Mouse (Mus musculus) midbrain, embryonic 14.5 days (tissue): ENCODE results near the gene Muc13. TPM values are rescaled to one million over a fixed set of nuclear protein-coding genes. Genes with fewer than 3 reads are reported as not detected.

Experiments
- ATAC-seq: fragments of 200-750 bp; cut with Nextera tagmentation; 2 replicates; pipeline ENCODE4 v1.8.0; 2017; ENCODE audit warnings: moderate number of reproducible peaks, moderate library complexity; ENCODE audit not compliant: low FRiP score, low TSS enrichment
- DNase-seq: peaks from one replicate; pipeline ENCODE4 v3.0.0-alpha.2; 2015
- H3K27ac ChIP-seq: fragments of 300-500 bp; sonication (generic); replicated peaks from 2 replicates; pipeline ENCODE4 v1.5.1; 2014; ENCODE audit warnings: mild to moderate bottlenecking, low read depth, low read length, moderate library complexity
- H3K27me3 ChIP-seq: fragments of 300-500 bp; sonication (generic); 2 replicates; pipeline ENCODE4 v1.6.1; 2014; ENCODE audit warnings: low read length, control low read depth, mixed read lengths; ENCODE audit not compliant: control insufficient read depth, insufficient read depth
- H3K36me3 ChIP-seq: fragments of 300-500 bp; sonication (generic); 2 replicates; pipeline ENCODE4 v1.6.1; 2014; ENCODE audit warnings: low read length, control low read depth; ENCODE audit not compliant: control insufficient read depth, insufficient read depth
- H3K4me1 ChIP-seq: fragments of 300-500 bp; sonication (generic); 2 replicates; pipeline ENCODE4 v1.6.1; 2014; ENCODE audit warnings: mild to moderate bottlenecking, antibody characterized with exemption, low read length, control low read depth; ENCODE audit not compliant: control insufficient read depth, insufficient read depth
- H3K4me2 ChIP-seq: fragments of 300-500 bp; sonication (generic); 2 replicates; pipeline ENCODE4 v1.6.1; 2014; ENCODE audit warnings: mild to moderate bottlenecking, low read length, moderate library complexity
- H3K4me3 ChIP-seq: fragments of 300-500 bp; sonication (generic); replicated peaks from 2 replicates; pipeline ENCODE4 v1.5.1; 2014; ENCODE audit warnings: low read depth, low read length
- H3K9ac ChIP-seq: fragments of 300-500 bp; sonication (generic); replicated peaks from 2 replicates; pipeline ENCODE4 v1.6.1; 2014; ENCODE audit warnings: mild to moderate bottlenecking, low read length, moderate library complexity
- H3K9me3 ChIP-seq: fragments of 300-500 bp; sonication (generic); 2 replicates; pipeline ENCODE4 v1.6.1; 2016; ENCODE audit warnings: low read length, control low read depth, mixed read lengths; ENCODE audit not compliant: control insufficient read depth
- WGBS: fragments of 180-500 bp; shearing (Covaris S2); extraction: QIAGEN DNeasy Blood & Tissue Kit; methylation state at CpG from one replicate; pipeline ENCODE4 v1.1.7; 2014; 5-methylcytosine and 5-hydroxymethylcytosine counted together
- polyA plus RNA-seq: library from polyadenylated mRNA; unstranded; fragments of >200 nt; fragmentation: Nextera tagmentation; extraction: Ambion mirVana; gene quantifications from 2 replicates; pipeline ENCODE4 v1.2.1, GENCODE M21; 2014

Gene Muc13
- polyA plus RNA-seq: not detected in 2 replicates

DNA sequence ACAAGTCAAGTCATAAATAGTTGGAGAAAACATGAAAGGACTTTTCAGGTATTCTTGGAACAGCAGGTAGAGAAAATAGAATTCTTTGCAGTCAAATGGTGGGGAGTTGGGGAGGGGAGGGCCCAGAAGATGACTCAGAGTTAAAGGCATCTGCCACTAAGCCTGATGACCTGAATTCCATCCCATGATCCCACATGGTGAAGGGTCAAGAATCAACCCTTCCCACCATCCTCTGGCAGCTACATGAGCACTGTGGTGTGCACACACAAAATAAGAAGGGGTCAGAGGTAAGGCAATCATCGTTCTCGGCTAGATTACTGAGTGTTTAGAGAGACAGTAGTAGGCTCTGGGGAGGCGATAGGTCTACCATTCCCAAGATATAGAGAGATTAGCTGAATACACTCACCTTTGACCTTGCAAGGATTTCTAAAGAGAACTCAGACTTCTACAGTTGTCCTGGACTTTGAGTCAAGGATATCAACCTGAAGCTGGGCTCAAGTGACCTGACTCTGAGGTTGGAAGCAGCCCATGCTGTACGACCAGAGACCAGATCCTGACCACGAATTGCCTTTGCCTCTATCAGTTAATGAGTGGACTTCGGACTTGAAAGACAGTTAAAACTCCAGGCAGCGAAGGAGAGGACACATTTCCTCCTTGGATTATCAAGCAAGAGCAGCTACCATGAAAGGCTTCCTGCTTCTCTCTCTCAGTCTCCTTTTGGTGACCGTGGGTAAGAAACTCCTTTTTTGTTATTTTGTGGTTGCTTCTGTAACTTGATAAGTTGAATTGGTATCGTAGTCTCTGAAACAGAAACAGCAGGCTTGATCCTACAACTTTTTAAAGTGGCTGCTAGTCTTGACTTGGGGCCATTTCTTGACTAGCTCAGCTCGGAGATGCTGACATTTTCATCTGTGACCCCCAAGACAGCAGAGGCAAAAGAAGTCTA lies at the start of gene Muc13:
TSS of gene Muc13 (plus strand) at position 192 of the 946 bp plus-strand sequence.
- no peak within 1 kb of the TSS for H3K4me2 ChIP-seq
- WGBS: 93% methylated on average over 10 of the region's 10 CpGs
- H3K9me3 ChIP-seq: no peaks in the 10 kb centered on the region
- H3K4me1 ChIP-seq: no peaks in the 10 kb centered on the region
- H3K4me3 ChIP-seq: no peak within 1 kb of the TSS
- no peak for DNase-seq
- no peaks in the 10 kb centered on the region for H3K27me3 ChIP-seq
- H3K27ac ChIP-seq: no peak within 1 kb of the TSS
- no peaks in the 10 kb centered on the region for H3K36me3 ChIP-seq
- no peak within 1 kb of the TSS for H3K9ac ChIP-seq
- no peak for ATAC-seq

DNA sequence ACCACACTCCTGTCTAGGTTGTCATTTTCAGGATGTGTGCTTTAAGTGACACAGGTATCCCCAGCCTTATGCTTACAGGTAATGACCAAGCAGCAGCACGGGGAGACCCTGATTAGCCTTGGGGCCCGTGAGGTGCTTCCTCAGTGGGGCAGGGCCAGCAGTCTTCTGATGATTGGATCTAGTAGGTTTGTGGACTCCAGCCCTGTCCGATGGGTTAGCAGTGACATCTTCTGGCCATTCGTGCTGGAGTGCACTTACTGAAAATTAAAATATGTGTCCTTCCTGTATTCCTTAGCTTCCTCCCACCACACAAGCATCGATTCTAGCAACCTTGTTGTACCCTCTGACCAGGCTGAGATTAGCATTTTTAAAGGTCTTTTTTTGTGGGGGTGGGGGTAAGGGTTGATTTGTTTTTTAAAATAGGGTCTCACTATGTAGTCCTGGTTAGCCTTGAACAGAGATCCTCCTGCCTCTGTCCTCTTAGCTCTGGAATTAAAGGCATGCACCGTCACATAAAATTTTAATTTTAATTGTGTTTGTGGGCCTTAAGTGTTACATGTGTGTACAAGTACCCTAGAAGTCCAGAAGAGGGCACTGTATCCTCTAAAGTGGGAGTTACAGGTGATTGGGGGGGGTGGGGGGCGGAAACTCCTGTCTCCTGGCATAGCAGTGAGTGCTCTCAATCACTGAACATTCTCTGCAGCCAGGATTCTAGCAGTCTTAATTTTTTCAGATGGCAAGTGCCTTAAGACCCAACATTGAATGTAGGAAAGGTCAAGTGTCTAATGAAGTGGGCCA lies 49.0 kb upstream of the Muc13 start:
- Histone ChIP-seq H3K27ac (no peak overlapping the region), H3K4me2 (no peak overlapping the region), H3K27me3 (no peaks in the 10 kb centered on the region), H3K4me3 (no peak overlapping the region), H3K9ac (no peak overlapping the region), H3K36me3 (no peaks in the 10 kb centered on the region), H3K9me3 (no peaks in the 10 kb centered on the region), H3K4me1 (peaks cover 8% of the 10 kb centered on the region; the same call in 1 of the 2 replicates)
- no peak; the same call in 1 of the 2 replicates for ATAC-seq
- DNase-seq: peak; percentile 83
- 55% methylated on average over 7 of the region's 7 CpGs for WGBS

DNA sequence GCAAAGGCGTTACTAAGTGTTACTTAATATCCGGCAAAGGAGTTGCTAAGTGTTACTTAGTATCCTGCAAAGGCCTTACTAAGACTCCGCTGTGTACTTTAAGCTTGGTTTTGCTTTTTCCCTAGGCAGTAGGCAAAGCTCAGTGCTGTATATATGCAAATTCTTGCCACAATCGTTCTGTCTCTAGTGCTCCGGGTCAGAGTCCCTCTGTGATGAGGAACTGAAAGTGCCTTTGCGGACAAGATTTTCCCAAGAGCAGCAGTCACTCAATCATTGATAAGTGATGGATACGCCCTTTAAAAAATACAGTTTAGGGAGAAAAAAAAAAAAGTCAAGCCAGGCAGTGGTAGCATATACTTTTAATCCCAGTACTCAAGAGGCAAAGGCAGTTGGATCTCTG lies 48.4 kb upstream of the Muc13 start:
- no peak for DNase-seq
- ATAC-seq: no peak
- 81% methylated on average over 7 of the region's 7 CpGs for WGBS

DNA sequence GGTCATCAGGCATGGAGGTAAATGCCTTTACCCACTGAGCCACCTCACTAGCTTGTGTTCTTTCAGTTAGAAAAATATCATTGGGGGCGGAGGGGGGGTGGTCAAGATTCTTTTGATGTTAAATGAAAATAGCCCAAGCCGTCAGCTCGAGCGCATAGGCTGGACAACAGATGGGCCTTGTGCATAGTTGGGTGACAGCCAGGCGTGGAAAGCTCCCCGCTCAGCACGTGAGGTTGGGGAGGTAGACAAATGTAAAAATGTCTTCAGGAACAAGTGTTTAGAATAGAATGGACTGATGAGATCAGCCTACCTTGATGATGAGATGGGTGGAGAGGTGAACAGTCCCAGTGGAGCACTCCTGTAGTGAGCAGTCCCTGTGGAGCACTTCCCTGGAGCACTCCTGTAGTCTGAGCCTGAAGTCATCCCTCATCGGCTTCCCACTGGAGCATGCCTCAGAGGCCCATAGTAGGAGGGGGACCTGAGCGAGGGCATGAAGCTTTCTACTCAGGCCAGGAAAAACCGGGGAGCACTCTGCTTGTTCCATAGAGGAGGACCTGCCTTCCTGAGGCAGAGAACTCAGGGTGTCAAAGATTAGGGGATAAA lies 47.7 kb upstream of the Muc13 start:
- no peak overlapping the region for H3K4me2 ChIP-seq
- ATAC-seq (no peak), DNase-seq (no peak)
- WGBS: 87% methylated on average over 10 of the region's 10 CpGs
- no peak overlapping the region for H3K9ac ChIP-seq
- H3K27ac ChIP-seq: no peak overlapping the region
- H3K9me3 ChIP-seq: no peaks in the 10 kb centered on the region
- H3K4me1 ChIP-seq: peaks cover 7% of the 10 kb centered on the region; the same call in 1 of the 2 replicates
- no peak overlapping the region for H3K4me3 ChIP-seq
- no peaks in the 10 kb centered on the region for H3K36me3 ChIP-seq
- H3K27me3 ChIP-seq: no peaks in the 10 kb centered on the region

More for the DNA sequence above, 48.4 kb upstream of the Muc13 start:
- Histone ChIP-seq H3K27me3 (no peaks in the 10 kb centered on the region), H3K27ac (no peak overlapping the region), H3K4me2 (no peak overlapping the region), H3K36me3 (no peaks in the 10 kb centered on the region), H3K9ac (no peak overlapping the region), H3K4me3 (no peak overlapping the region), H3K9me3 (no peaks in the 10 kb centered on the region), H3K4me1 (peaks cover 8% of the 10 kb centered on the region; the same call in 1 of the 2 replicates)

DNA sequence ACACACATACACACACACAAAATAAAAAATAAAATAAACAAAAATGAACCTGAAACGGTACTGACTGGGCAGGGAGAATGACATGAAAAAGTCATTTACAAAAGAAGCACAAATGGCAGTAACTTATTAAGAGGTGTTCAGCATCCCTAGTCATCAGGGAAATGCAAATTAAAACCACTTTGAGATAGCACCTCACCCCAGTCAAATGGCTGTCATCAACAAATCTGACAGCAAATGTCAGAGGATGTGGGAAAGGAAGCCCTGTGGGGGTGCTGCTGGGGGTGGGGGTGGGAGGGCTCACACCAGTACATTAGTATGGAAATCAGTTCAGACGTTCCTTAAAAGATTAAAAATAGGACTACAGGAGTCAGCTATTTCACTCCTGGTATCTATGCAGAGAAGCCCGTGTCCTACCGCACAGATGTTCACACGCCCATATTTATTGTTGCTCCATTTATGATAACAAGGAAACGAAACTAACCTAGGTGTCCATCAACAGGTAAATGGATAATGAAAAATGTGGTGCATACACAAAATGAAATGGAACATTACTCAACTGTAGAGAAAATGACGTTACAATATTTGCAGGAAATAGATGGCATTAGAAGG lies 46.4 kb upstream of the Muc13 start:
- H3K9me3 ChIP-seq: no peaks in the 10 kb centered on the region
- 62% methylated on average over 7 of the region's 7 CpGs for WGBS
- no peaks in the 10 kb centered on the region for H3K27me3 ChIP-seq
- no peak overlapping the region for H3K4me3 ChIP-seq
- H3K27ac ChIP-seq: no peak overlapping the region
- ATAC-seq: no peak
- H3K9ac ChIP-seq: no peak overlapping the region
- H3K4me2 ChIP-seq: no peak overlapping the region
- no peaks in the 10 kb centered on the region for H3K36me3 ChIP-seq
- 0 out of 2 replicates have a peak, but pooled peaks cover 5% of the 10 kb centered on the region for H3K4me1 ChIP-seq
- DNase-seq: no peak

DNA sequence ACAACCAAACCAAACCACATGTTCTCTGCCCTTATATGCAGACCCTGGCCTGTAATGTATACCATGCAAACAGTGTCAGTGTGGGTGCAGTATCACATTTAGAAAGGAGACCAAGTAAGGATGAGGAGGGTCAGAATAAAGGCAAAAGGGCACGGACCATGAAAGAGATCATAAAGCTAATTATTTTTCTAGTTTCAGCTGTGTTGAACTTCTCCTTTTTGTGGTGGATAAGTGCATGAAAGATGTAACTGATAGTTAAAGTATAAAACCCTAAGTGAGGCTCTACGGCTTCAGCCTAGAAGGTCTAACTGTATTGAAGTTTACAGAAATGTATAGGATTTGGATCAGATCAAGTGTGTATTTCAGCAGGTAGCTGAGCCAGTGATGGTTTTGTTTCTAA lies 45.8 kb upstream of the Muc13 start:
- no peak overlapping the region for H3K4me2 ChIP-seq
- DNase-seq (no peak), ATAC-seq (no peak)
- no peaks in the 10 kb centered on the region for H3K27me3 ChIP-seq
- H3K9me3 ChIP-seq: no peaks in the 10 kb centered on the region
- 0 out of 2 replicates have a peak, but pooled peaks cover 5% of the 10 kb centered on the region for H3K4me1 ChIP-seq
- H3K9ac ChIP-seq: no peak overlapping the region
- H3K36me3 ChIP-seq: 0 out of 2 replicates have a peak, but pooled peaks cover 2% of the 10 kb centered on the region
- H3K27ac ChIP-seq: no peak overlapping the region
- H3K4me3 ChIP-seq: no peak overlapping the region
- WGBS: 85% methylated on average over 2 of the region's 2 CpGs

DNA sequence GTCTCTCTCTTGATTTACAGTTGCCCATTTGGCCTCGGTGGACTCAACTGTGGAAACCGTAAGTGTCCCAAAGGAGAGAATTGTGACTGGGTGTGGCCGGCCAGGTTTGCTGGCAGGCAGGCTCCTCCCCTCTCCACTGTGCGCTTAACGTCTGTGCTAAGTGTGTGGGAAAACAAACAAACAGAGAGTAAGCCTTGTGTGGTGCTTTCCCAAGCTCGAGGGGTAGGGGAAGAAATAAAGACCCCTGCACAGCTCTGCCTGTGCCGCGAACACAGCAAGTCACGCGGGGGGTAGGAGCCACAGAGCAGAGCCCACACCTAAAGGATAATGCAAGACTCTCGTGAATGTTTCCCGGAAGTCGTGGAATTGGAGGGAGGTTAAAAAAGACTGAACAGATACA lies 42.7 kb upstream of the Muc13 start:
- no peak for ATAC-seq
- Histone ChIP-seq H3K4me3 (no peak overlapping the region), H3K9ac (no peak overlapping the region), H3K36me3 (0 out of 2 replicates have a peak, but pooled peaks cover 2% of the 10 kb centered on the region), H3K4me1 (0 out of 2 replicates have a peak, but pooled peaks cover 5% of the 10 kb centered on the region), H3K9me3 (no peaks in the 10 kb centered on the region), H3K4me2 (no peak overlapping the region), H3K27me3 (no peaks in the 10 kb centered on the region), H3K27ac (no peak overlapping the region)
- 51% methylated on average over 13 of the region's 13 CpGs for WGBS
- DNase-seq: no peak

DNA sequence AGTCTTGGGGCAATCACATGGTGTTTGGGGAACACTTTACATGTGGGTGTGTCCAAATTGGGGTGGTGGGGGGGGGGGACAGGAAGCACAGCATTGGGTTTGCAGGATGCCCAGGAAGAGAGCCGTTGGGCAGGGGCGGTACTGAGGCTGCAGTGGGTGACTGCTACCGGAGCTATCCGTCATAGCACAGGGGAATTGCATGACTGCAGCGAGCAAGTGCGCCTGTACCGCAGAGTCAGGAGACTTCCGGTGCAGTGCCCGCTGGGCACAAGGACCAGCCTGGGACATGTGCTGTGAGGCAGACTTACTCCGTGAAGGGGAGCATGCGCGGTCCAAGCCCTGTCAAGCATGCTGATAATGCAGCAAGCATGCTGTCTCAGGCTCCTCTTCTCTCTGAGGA lies 42.2 kb upstream of the Muc13 start:
- DNase-seq: no peak
- no peak overlapping the region for H3K27ac ChIP-seq
- no peak overlapping the region for H3K4me2 ChIP-seq
- H3K9ac ChIP-seq: no peak overlapping the region
- no peaks in the 10 kb centered on the region for H3K9me3 ChIP-seq
- ATAC-seq: no peak
- H3K36me3 ChIP-seq: 0 out of 2 replicates have a peak, but pooled peaks cover 2% of the 10 kb centered on the region
- 0 out of 2 replicates have a peak, but pooled peaks cover 5% of the 10 kb centered on the region for H3K4me1 ChIP-seq
- 70% methylated on average over 12 of the region's 12 CpGs for WGBS
- no peaks in the 10 kb centered on the region for H3K27me3 ChIP-seq
- H3K4me3 ChIP-seq: no peak overlapping the region
